Mouse (Mus musculus) granulocyte monocyte progenitor cell, adult 5-6 weeks (primary cell): ENCODE results near the gene Tmem183a. TPM values are rescaled to one million over a fixed set of nuclear protein-coding genes. Genes with fewer than 3 reads are reported as not detected.

Source experiments
- ATAC-seq: replicated peaks from 2 replicates; pipeline ENCODE4 v1.8.0; 2016; ENCODE audit warnings: mild to moderate bottlenecking, moderate TSS enrichment, inconsistent platforms; ENCODE audit not compliant: poor library complexity, severe bottlenecking
- total RNA-seq, 2 experiments: library from RNA; stranded (forward) in 1 of 2; stranded (reverse) in 1 of 2; fragments of 200-712, 200-1000 nt in 1 of 2; fragments of >200 nt in 1 of 2; fragmentation: Nextera tagmentation in 1 of 2; gene quantifications; 2 replicates each; pipeline ENCODE4 v1.2.3; 2014 to 2017

The Tmem183a gene
- total RNA-seq (2014; fragmentation: Nextera tagmentation): 31.8 and 34.3 TPM in 2 replicates
- 53.6 and 115 TPM in 2 replicates for total RNA-seq (2017)

DNA sequence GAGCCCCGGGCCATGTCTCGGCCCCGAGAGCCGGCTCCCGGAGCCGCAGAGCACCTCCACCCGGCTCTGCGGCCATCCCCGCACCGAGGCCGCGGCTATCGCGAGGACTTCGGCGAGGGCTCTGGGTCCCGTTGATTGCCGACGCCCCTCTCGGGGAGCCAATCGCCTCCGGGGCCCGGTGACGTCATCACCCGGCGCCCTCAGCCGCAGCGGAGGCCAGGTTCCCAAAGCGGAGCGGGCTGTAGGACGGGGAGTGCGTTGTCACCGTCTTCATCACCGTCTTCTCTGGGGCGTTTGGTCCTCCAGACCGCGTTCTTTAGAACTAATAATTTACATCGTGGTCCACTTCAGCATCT, at the start of gene Tmem183a:
Gene Tmem183a (minus strand): TSS at position 123 of the 356 bp plus-strand sequence.
- ATAC-seq: peak; percentile 98

DNA sequence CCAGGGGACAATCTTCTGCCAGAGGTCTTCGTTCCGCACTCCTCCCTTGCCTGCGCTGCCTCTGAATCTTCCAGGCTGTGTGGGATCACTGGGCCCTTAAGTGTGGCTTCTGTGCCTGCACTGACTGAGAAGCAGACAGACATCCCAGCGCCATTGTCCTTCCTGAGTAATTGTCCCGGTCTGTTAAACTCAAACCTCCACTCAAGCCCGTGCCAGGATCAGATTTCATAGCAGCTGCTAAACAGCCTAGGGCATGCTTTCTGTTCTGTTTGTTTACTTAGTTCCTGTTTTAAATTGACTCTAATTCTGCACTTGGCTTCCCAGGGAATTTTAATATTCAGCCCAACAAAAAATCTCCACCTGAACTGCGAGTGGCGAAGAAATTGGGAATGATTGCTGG, 46.3 kb upstream of the Tmem183a start:
- no peak for ATAC-seq

DNA sequence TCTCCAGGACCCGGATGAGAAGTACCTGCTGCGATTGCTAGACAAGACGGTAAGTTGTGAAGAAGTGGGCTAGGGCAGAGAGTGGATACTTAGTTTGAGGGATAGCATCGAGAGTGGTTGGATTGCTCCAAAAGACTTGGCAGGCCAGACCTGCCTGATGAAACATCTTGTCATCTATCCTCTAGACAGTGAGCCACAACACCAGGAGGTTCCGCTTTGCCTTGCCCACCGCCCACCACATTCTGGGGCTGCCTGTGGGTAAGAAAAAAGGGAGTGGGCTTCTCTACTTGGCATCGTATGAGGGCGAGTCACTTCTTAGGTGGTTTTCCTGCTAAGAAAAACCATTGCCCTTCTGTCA, 44.6 kb upstream of the Tmem183a start:
- ATAC-seq: peak; percentile 62

DNA sequence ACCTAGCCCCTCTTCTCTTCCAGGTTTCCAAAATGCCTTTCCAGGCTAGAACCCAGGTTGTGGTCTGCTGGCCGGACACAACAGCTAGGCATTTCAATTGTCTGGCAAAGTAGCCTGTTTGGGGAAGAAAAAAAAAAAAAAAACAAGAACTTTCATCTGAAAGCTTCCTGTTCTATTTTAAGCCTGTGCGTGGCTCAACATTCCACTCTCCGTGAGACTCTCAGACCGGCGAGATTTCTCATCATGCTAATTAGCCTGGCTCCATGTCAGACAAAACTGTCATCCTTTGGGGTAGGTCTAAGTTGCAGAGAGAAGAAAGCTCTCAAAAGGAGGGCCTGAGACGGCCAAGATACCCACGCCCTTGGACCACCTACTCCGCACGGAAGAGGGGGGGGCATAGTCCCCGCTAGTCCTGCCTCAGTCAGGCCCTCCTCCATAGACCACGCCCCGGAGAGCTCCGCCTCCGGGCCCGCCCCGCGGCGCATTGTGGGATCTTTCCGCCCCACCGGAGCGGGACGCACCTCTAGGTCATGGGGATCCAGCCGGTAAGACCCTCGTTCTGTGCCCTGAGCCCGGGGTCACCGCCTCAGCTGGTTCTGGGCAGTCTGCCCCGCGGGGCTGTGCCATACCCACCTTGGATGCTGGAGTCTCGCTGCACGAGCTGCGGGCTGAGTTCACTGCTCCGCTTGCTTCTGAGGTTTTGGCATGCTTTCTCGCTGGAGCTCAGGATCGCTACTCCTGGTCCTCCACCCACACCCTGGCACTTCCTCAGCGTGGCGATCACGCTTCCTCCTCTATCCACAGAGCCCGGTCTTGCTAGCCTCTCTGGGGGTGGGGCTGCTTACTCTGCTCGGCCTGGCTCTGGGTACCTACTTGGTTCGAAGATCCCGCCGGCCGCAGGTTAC, 44.0 kb upstream of the Tmem183a start, which contains the start of gene Cyb5r1:
Gene Cyb5r1 (plus strand): TSS at position 51 of the 905 bp plus-strand sequence.
- peak; percentile 95 for ATAC-seq

DNA sequence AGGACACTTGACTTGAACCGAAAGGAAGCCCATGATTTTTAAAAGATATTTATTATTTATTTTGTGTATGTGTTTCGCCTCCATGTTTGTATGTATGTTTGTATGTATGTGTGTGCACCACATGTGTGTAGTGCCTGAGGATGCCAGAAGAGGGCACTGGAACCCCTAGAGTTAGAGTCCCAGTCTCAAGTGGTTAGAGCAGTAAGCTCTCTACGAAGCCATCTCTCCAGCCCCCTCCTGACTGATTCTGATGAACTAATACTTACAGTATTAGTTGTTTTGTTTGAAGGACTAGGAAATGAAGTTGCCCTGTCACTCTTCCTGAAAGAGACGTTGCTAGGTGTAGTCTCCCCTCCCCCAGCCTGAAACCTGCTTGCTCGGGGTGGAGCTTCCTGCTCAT, 38.0 kb upstream of the Tmem183a start:
- no peak for ATAC-seq

DNA sequence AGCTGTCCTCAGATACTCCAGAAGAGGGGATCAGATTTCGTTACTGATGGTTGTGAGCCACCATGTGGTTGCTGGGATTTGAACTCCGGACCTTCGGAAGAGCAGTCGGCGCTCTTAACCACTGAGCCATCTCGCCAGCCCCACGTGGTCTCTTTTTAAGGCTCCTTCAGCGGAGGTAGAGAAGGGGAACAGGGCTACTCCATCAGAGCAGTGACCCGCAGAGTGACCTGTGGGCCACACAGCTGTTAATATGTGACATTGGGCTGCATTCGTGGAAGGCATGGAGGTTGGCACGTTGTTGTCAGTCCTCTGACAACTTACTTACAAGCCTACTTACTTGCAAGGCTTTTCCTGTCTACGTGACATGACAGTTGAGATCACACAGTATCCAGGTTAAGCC, 36.4 kb upstream of the Tmem183a start:
- no peak for ATAC-seq

DNA sequence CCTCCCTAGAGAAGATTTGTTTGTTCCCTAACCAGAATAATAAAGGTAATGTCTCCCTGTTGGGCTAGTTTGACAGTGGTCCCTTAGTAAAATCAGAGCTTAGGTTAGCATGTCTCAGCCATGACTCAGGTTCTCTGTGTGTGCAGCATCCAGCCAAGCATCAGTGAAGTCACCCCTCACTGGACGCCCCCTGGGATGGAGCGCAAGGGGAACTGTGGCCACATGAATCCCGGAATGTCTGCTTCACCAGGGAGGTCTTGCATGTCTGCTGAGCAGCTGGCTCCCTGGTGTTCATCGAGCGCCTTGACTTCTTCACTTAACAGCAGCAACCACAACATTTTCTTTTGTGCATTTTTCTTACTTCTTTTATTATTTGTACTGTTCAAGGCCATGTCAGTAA, 32.0 kb upstream of the Tmem183a start:
- no peak for ATAC-seq

DNA sequence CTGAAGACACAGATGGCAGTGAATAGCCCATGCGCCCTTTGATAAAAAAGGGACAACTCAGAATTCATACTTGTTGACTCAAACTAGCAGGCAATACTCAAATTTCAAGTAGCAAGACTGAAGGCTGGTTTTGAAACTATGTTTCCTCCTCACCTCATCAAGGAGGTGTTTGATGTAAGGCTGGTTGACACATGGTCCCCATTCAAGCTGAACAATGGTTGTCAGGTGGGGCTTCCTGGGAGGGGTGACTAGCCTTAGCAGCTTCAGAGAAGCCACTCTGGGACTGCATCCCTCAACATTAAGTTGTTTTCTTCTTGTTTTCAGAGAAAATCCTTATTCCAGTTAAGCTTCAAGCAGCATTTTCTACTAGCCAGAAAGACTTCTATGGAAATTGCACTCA, 23.9 kb upstream of the Tmem183a start, which contains the start of gene 4933406M09Rik:
Gene 4933406M09Rik (plus strand): TSS at position 275 of the 400 bp plus-strand sequence.
- no peak for ATAC-seq

DNA sequence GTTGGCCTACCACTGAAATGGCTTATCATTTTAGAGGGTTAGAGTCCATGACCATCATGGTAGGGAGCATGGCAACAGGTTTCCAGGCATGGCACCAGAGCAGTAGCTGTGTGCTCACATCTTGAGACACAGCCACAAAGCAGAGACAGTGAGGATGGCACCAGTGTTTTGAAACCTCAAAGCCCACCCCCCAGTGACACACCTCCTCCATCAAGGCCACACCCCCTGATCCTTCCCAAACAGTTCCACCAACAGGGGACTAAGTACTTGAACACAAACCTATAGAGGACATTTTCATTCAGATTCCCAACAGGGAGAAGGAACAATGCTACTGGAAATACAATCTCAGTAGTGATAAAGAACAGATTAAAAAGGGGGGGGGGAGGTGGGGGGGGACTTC, 23.4 kb upstream of the Tmem183a start:
- no peak for ATAC-seq

DNA sequence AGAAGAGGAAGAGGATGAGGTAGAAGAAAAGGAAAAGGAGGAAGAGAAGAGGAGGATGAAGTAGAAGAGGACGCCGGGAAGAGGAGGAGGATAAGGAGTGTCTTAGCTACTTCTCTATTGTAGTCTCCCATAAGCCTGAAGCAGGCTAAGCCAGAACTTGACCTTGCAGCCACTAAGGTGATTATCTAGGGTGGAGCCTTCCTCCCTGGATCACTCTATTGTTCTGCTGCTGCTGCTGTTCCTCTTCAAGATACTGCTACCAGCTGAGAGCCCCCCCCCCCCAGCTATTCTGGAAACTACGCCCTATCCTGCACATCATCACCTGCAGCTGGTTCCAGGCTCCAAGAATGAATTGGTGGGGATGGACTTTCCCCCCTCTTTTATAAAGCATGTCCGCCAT, 22.8 kb upstream of the Tmem183a start:
- ATAC-seq: no peak

DNA sequence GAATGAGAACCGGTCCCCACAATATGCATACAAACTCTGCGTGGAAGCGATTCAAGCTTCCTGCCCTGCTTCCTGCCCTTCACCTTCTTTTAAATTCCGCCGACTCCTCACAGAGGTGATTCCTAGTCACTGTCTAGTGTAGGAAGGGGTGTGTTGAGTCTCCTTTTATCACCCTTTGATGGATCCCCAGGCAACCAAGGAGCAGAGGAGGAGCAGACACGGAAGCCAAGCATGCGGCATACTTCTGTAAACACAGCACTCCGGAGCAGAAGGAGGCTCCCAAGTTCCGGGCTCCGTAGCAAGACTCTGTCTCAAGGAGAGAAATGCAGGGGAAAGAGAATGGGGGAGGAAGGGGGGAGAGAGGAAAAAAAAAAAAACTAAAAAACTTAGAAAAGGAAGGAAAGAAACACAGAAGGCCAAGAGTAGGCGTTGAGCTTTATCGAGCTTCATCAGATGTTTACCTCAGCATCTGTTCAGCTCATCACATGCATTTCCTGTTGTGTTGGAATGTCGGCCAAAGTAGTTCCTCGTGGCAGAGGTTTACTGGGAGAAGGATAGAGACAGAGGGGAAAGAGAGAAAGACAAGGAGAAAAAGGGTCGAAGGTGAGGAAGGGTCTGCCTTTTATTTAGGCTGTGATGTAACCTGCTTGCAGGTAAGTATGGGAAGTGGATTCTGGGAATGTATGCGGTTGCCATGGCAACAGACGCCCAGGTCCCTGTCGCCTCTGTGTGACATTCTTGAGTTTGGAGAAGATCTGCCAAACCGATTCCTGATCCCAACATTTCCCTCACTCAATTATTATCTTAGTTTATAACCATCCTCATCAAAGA, 20.2 kb upstream of the Tmem183a start:
- no peak for ATAC-seq

DNA sequence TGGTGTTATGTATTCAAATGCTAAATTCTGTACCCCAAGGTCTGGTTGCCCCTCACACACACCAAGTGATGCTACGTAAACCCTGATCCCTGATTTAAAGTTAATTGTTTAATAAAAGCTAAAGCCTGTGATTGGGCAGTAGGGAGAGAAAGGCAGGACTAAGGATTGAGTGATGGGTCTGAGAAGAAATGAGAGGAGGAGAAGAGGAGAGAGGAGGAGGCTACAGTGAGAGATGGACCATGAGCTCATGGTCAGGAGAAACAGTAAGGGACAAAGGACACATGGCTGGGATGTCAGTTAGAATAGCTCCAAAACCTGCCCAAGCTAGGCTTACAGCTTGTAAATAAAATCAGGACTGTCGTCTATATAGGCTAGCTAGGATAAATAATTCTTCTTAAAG, 19.3 kb upstream of the Tmem183a start:
- ATAC-seq: no peak

DNA sequence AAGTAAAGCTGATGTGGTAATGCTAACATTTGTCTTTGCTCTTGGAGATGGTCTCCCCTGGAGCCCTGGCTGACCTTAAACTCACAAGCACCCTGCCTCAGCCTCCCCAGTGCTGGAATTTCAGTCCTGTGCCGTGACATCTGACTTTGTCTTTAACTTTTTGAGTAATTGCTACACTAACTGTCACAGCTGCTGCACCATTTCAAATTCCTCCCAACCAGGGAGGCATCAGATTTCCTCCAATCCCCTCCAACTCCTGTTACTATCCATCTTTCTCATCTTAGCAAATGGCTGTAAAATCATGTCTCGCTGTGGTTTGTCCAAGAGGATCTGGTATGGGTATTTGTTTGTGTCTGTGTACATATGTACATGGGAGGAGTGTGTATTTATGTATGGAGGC, 12.3 kb upstream of the Tmem183a start:
- ATAC-seq: no peak

DNA sequence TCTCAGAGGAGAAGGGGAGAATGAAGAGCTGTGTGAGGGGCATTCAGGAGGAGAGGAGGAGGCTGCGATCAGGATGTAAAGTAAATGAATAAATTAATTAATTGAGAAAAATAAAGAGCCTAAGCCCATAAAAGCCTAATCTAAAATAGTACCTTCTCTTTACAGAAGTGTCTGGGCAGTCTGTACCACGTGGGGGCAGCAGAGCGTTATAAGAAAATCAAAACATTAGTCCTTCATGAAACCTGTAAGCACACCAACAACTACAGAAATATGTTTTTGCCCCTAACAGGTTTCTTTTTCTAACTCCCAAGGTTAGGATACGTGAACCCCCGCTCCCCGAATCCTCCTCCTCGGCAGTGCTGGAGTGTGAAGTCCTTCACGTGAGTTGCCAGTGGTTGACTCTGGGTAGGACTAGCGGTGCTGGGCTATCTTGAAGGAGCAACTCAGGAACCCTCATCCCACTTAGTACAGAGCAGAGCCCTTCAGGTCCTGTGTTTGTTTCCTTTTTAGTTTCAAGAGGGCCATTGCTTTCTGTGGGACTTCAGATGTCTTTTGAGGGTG, 7.1 kb upstream of the Tmem183a start:
- ATAC-seq: no peak; the same call in 1 of the 2 replicates

DNA sequence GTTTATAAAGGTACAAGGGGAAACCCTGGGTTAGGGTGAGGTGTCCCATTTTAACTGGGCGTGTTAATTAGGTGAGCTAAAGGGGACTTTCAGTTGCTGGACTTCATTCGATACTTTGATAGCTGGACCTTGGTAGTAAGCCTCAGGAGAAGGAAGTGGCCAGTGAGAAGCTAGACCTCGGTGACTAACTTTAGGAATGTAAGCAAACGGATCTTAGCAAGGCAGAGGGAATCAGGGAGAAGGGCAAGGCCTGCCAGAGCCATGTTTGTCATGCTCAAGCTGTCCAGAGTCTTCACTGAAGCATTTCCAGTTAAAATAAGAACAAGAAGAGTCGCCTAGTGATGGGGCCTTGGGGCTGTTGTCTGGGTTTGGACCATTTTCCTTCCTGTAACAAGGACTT, 3.7 kb upstream of the Tmem183a start:
- ATAC-seq: no peak

DNA sequence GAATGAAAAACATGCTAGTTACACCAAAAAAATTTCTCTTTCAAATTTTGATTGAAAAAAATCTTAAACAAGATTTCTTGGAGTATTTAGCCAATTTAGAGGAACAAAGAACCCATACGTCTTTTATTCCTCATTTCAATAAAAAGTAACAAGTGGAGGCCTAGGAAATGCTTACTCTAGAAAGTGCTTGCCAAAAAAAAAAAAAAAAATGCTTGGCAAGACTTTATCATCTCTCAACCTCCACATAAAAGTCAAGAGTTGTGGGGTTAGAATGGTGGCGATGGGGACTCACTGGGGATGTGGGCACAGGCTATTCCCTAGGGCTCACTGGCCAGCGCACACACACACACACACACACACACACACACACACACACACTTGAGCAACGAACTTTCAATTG, 1.4 kb upstream of the Tmem183a start:
- no peak for ATAC-seq

DNA sequence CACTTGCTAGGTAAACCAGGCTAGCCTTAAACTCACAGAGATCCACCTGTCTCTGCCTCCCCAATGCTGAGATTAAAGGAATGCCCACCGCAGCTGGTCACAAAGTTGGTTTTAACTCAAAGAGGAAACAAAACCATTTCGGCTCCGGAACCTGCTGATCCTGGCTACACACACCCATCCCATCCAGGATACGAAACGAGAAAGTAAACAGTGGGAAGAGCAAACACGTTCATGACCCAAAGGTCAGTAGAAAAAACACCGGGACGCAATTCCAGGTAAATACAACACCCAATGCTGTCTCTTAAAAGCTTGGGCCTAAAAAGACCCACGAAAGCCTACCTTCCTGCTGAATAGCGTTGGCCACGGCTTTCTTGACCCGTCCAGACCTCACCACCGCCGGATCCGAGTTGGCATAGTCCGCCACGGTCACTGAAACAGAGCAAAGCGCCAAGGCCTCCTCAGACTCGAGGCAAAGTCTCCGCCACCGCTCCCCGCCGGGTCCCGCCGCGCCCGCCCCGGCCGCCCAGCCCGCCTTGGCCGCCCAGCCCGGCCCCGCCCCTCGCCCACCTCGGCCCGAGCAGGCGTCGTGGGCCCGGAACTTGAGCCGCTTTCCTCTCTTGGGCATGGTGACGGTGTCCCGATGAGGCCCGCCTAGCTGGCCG, 453 bp downstream of the Tmem183a start:
- no peak for ATAC-seq

DNA sequence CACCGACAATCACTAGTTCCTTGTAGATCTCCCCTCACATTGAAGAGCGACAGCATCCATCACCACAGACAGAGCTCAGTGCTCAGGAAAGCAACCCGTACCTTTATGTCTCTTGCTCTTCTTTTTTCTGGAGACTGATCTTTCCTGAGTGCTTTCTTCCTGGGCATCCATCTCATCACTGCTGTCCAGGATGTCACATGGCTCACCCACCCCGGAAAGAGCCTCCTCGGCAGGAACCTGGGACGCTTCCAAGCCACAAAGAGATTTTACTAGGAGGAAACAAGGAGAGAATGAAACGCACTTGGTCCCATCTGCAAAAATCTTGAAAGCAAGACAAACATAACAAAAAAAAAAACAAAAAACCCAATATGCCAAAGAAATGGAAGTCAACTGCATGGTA, 1.1 kb downstream of the Tmem183a start:
- no peak for ATAC-seq

DNA sequence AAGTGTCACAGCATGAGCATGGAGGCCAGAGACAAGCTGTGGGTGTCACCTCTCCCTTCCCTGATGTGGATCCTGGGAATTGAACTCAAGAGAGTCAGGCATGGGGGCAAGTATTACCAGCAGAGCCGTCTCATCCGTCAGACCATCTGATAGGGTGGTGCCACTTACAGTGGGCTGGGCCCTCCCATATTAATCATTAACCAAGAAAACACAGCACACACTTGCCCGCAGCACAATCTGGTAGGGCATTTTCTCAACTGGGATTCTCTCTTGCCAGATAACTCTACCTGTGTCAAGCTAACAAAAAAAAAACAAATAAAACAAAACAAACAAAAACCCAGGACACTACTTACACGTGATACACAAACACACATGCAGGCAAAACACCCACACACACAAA, 4.3 kb downstream of the Tmem183a start:
- no peak for ATAC-seq

DNA sequence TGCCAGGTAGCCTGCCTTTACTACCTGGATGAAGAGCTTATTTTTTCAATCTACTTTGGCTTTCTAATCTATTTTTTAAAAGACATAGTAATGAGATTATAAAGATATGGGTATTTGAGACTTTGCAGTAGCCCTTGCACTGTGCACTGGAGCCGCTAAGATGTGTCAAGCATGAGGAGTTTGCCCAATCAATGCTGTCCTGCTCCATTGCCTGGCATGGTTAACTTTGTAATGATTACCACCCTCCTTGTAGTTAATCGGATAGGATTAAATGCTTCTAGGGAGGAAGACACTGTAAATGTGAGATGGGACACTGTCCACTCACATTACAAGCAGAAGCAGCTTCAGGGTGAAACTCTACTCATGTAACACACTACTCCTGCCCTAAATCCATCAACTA, 8.5 kb downstream of the Tmem183a start:
- ATAC-seq: no peak
